Mouse (Mus musculus): ENCODE data around the gene Dhx8. TPM values are rescaled to one million over a fixed set of nuclear protein-coding genes. Genes with fewer than 3 reads are reported as not detected.

The Dhx8 gene
- polyA plus RNA-seq, 1 experiment: 19.1 TPM

DNA sequence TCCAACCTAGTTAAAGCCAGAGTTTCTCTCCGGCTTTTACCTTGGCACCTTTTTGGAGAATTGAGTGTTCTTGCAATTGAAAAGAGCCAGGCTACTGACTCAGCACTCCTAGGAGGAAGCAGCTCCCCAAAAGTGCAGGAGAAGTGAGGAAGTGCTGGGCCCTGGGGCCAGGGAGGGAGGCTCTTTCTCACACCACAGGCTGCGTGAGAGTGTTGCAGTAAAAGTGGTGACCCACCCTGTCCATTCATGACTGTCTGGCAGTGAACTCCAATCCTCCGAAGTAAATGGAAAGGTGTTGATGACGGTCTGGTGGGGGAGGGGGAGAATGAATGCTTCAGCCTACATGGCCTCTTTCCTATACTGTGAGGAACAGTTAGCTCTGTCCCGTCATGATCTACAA lies 24.2 kb upstream of the Dhx8 start:
- Histone ChIP-seq H3K36me3 (ENCODE audit: control insufficient read depth, insufficient read depth) (no peaks in the 10 kb centered on the region), H3K79me2 (ENCODE audit: control insufficient read depth, insufficient read depth) (no peaks in the 10 kb centered on the region), H3ac (ENCODE audit: control insufficient read depth, insufficient read length) (no peak overlapping the region), H3K4me3 (no peak overlapping the region), H3K4me2 (ENCODE audit: low read depth) (no peak overlapping the region), H3K27me3 (ENCODE audit: control insufficient read depth, insufficient read depth, insufficient read length) (no peaks in the 10 kb centered on the region)
- TF ChIP-seq POLR2AphosphoS2 (IDR thresholded peaks at IDR 0.05; ENCODE audit: insufficient read length, low read depth) (no peak), E2F4 (IDR thresholded peaks at IDR 0.05; ENCODE audit: insufficient read depth) (no peak), REST (IDR thresholded peaks at IDR 0.05; ENCODE audit: insufficient read depth, insufficient read length) (no peak), MAX (IDR thresholded peaks at IDR 0.05; ENCODE audit: low read depth) (no peak), SRF (IDR thresholded peaks at IDR 0.05; ENCODE audit: control insufficient read depth, insufficient read length, low read depth) (no peak), MYOG (IDR thresholded peaks at IDR 0.05; ENCODE audit: control insufficient read depth in 1 of 3, insufficient read depth in 1 of 3, insufficient read length in 2 of 3, low read depth in 2 of 3) (no peak), TCF12 (IDR thresholded peaks at IDR 0.05; ENCODE audit: insufficient read depth, poor library complexity, severe bottlenecking) (no peak), TCF3 (IDR thresholded peaks at IDR 0.05; ENCODE audit: insufficient read length, low read depth) (no peak), MYOD1 (IDR thresholded peaks at IDR 0.05; ENCODE audit: control insufficient read depth in 1 of 3, insufficient read length in 2 of 3, low read depth in 2 of 3) (no peak), USF1 (IDR thresholded peaks at IDR 0.05; ENCODE audit: low read depth) (no peak), POLR2A (IDR thresholded peaks at IDR 0.05; ENCODE audit: insufficient read length, low read depth) (no peak), CEBPB (IDR thresholded peaks at IDR 0.05; ENCODE audit: insufficient read depth, poor library complexity, severe bottlenecking) (no peak)

DNA sequence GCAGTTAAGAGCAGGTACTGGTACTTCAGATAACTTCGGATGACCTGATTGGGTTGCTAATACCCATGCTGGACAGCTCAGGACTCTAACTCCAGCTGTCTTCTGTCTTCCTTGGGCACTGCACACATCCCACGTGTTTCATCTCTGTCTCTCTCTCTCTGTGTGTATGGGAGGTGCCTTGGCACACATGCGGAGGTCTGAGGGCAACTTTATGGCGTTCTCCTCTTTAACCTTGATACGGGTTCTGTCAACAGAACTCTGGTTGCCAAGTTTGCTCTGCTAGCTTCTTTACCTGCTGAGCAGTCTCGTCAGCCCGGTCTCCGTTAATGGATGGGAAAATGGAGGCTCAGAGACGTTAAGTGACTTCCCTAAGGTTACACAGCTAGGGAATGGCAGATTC lies 19.9 kb upstream of the Dhx8 start:
- Histone ChIP-seq H3K4me2 (ENCODE audit: low read depth) (no peak overlapping the region), H3K79me2 (ENCODE audit: control insufficient read depth, insufficient read depth) (no peaks in the 10 kb centered on the region), H3K27me3 (ENCODE audit: control insufficient read depth, insufficient read depth, insufficient read length) (no peaks in the 10 kb centered on the region), H3K4me3 (no peak overlapping the region), H3ac (ENCODE audit: control insufficient read depth, insufficient read length) (no peak overlapping the region), H3K36me3 (ENCODE audit: control insufficient read depth, insufficient read depth) (no peaks in the 10 kb centered on the region)
- no peak for TF ChIP-seq SRF (IDR thresholded peaks at IDR 0.05; ENCODE audit: control insufficient read depth, insufficient read length, low read depth)
- TF ChIP-seq USF1 (IDR thresholded peaks at IDR 0.05; ENCODE audit: low read depth): no peak
- TF ChIP-seq TCF12 (IDR thresholded peaks at IDR 0.05; ENCODE audit: insufficient read depth, poor library complexity, severe bottlenecking): no peak
- TF ChIP-seq POLR2AphosphoS2 (IDR thresholded peaks at IDR 0.05; ENCODE audit: insufficient read length, low read depth): no peak
- TF ChIP-seq MYOG (IDR thresholded peaks at IDR 0.05; ENCODE audit: control insufficient read depth in 1 of 3, insufficient read depth in 1 of 3, insufficient read length in 2 of 3, low read depth in 2 of 3): no peak

DNA sequence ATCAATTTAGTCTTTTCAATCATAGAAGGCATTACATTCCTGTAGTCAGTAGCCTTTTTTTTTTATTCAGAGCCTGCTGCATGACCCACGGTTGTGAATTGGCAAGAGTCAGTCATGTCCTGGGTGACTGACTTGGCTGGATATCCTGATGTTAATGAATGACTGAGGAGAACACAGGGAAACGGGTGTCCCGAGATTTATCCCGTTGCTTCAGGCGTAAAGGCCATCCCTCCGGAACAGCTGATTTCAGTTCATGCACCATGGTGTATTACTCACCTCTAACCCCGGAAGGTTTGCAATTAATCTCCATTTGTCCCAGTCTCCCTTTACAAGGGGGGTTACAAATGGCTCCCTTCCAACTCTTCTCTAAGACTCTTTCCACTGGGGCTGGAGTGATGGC lies 18.7 kb upstream of the Dhx8 start:
- no peak overlapping the region for H3ac ChIP-seq (ENCODE audit: control insufficient read depth, insufficient read length)
- H3K4me3 ChIP-seq: no peak overlapping the region
- no peak overlapping the region for H3K4me2 ChIP-seq (ENCODE audit: low read depth)
- H3K36me3 ChIP-seq (ENCODE audit: control insufficient read depth, insufficient read depth): no peaks in the 10 kb centered on the region
- TF ChIP-seq E2F4 (IDR thresholded peaks at IDR 0.05; ENCODE audit: insufficient read depth) (no peak), POLR2AphosphoS2 (IDR thresholded peaks at IDR 0.05; ENCODE audit: insufficient read length, low read depth) (no peak), POLR2A (IDR thresholded peaks at IDR 0.05; ENCODE audit: insufficient read length, low read depth) (no peak), TCF12 (IDR thresholded peaks at IDR 0.05; ENCODE audit: insufficient read depth, poor library complexity, severe bottlenecking) (no peak), SRF (IDR thresholded peaks at IDR 0.05; ENCODE audit: control insufficient read depth, insufficient read length, low read depth) (no peak), USF1 (IDR thresholded peaks at IDR 0.05; ENCODE audit: low read depth) (no peak), MAX (IDR thresholded peaks at IDR 0.05; ENCODE audit: low read depth) (no peak), CEBPB (IDR thresholded peaks at IDR 0.05; ENCODE audit: insufficient read depth, poor library complexity, severe bottlenecking) (no peak), REST (IDR thresholded peaks at IDR 0.05; ENCODE audit: insufficient read depth, insufficient read length) (no peak), TCF3 (IDR thresholded peaks at IDR 0.05; ENCODE audit: insufficient read length, low read depth) (no peak), MYOD1 (IDR thresholded peaks at IDR 0.05; ENCODE audit: control insufficient read depth in 1 of 3, insufficient read length in 2 of 3, low read depth in 2 of 3) (no peak), MYOG (IDR thresholded peaks at IDR 0.05; ENCODE audit: control insufficient read depth in 1 of 3, insufficient read depth in 1 of 3, insufficient read length in 2 of 3, low read depth in 2 of 3) (no peak)
- no peaks in the 10 kb centered on the region for H3K27me3 ChIP-seq (ENCODE audit: control insufficient read depth, insufficient read depth, insufficient read length)
- no peaks in the 10 kb centered on the region for H3K79me2 ChIP-seq (ENCODE audit: control insufficient read depth, insufficient read depth)

DNA sequence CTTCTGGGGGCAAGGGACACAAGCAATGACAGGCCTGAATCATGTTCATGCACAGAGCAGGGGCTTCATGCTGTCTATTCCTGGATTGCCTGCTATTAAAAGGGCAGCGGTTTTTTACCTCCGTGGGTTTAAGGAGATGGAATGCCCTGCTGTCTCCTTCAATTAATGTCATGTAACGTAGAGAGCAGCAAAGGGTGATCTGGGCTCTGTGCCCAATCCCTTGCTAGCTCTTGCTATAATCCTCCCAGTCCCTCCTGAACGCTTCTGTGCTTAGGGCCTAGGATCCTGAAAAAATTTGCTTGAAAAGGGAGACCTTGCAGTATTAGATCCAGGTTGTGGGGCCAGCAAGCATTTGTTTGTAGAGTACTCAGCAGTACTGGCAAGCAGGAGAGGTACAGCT lies 14.4 kb upstream of the Dhx8 start:
- H3K4me2 ChIP-seq (ENCODE audit: low read depth): no peak overlapping the region
- H3K79me2 ChIP-seq (ENCODE audit: control insufficient read depth, insufficient read depth): no peaks in the 10 kb centered on the region
- H3ac ChIP-seq (ENCODE audit: control insufficient read depth, insufficient read length): no peak overlapping the region
- H3K4me3 ChIP-seq: no peak overlapping the region
- no peaks in the 10 kb centered on the region for H3K36me3 ChIP-seq (ENCODE audit: control insufficient read depth, insufficient read depth)
- TF ChIP-seq E2F4 (IDR thresholded peaks at IDR 0.05; ENCODE audit: insufficient read depth) (no peak), MYOG (IDR thresholded peaks at IDR 0.05; ENCODE audit: control insufficient read depth in 1 of 3, insufficient read depth in 1 of 3, insufficient read length in 2 of 3, low read depth in 2 of 3) (no peak), REST (IDR thresholded peaks at IDR 0.05; ENCODE audit: insufficient read depth, insufficient read length) (no peak), POLR2A (IDR thresholded peaks at IDR 0.05; ENCODE audit: insufficient read length, low read depth) (no peak), MAX (IDR thresholded peaks at IDR 0.05; ENCODE audit: low read depth) (no peak), TCF3 (IDR thresholded peaks at IDR 0.05; ENCODE audit: insufficient read length, low read depth) (no peak), USF1 (IDR thresholded peaks at IDR 0.05; ENCODE audit: low read depth) (no peak), SRF (IDR thresholded peaks at IDR 0.05; ENCODE audit: control insufficient read depth, insufficient read length, low read depth) (no peak), POLR2AphosphoS2 (IDR thresholded peaks at IDR 0.05; ENCODE audit: insufficient read length, low read depth) (no peak), TCF12 (IDR thresholded peaks at IDR 0.05; ENCODE audit: insufficient read depth, poor library complexity, severe bottlenecking) (no peak), MYOD1 (IDR thresholded peaks at IDR 0.05; ENCODE audit: control insufficient read depth in 1 of 3, insufficient read length in 2 of 3, low read depth in 2 of 3) (no peak), CEBPB (IDR thresholded peaks at IDR 0.05; ENCODE audit: insufficient read depth, poor library complexity, severe bottlenecking) (no peak)
- H3K27me3 ChIP-seq (ENCODE audit: control insufficient read depth, insufficient read depth, insufficient read length): no peaks in the 10 kb centered on the region

All from myocyte (in vitro differentiated cells).